Mouse (Mus musculus): ENCODE data around the gene Pnpt1.

Pnpt1 gene

GRCm38 (mm10) chr11:29130385-29131355 is at the start of gene Pnpt1:
TSS of gene Pnpt1 (plus strand) at chr11:29130744.
- DNase-seq (ENCODE audit: low spot score), result peak; percentile 91

DNA sequence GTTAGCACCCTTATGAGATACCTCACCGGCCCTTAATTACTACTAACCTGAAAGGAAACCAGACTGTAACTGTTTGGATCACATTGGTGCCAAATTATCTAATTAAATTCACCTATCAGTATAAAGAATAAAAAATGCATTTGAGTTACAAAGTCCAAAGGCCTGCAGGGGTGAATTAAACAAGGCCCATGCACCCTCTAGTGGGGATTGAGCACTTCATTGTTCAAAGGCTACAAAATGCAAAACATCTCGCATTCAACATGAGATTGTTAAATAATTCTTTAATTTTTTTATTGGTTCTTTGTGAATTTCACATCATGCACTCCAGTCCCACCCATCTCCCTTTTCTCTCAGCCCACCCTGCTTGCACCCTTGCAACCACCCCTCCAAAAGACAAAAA is 38.1 kb upstream of the Pnpt1 start:
- DNase-seq (ENCODE audit: low spot score), result no peak

DNA sequence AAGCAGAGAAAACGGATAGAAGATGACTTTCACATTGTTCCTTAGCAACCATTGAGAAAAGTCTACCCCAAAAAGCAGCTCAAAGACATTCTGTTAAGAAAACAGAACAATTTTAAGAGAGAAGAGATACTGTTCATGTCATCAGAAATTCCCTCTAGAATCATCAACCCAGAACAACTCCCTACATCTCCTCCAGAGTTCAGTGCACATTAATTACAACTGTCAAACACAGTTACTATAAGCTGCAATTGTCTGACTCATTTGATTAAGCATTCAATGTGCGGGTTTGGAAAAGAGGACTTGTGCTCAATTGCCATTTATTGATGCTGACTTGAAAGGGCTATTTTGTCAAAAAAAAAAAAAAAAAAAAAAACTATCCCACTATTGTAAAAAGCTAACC is 31.6 kb upstream of the Pnpt1 start:
- DNase-seq (ENCODE audit: low spot score), result no peak

GRCm38 (mm10) chr11:29129862-29130384 is 621 bp upstream of the Pnpt1 start:
- DNase-seq (ENCODE audit: low spot score), result no peak

GRCm38 (mm10) chr11:29140671-29141070 is 10.1 kb downstream of the Pnpt1 start:
- no peak for DNase-seq (ENCODE audit: low spot score)

DNA sequence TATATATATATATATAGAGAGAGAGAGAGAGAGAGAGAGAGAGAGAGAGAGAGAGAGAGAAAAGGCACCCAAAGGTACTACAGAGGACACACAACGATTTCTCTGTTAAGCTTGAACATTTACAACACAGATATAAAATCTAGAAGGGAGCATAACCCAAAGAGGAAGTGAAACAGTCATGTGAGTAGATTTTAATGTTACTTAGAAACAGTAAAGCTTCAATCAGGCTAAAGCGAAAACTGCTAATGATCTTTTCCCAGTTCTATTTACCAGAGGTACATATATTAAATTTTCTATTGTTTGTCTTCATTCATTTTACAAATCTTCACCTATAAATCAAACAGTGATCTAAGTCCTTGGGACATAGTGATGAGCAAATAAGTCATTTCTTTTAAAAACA is 18.4 kb downstream of the Pnpt1 start:
- DNase-seq (ENCODE audit: low spot score), result no peak

GRCm38 (mm10) chr11:29163569-29163968 is 33.0 kb downstream of the Pnpt1 start:
- no peak for DNase-seq (ENCODE audit: low spot score)

DNA sequence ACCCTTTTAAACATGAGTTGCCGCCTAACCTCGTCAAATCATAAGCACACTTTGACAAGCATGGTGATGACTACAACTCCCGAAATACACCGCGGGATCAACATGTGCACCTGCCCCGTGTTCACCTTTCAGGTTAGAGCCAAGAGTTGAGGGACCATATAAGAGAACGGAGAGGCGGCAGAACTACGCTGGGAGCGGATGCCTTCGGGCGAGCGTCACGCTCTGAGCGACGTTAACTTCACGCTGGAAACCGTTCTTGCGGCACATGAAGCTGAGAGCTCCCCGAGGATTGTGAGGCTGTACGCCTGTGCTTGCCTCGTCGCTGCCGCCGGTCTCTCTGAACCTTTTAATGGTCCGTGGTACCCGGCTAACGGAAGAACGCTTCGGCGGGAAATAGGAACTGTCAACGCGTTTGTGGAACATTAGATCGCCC is 41.4 kb downstream of the Pnpt1 start:
- DNase-seq (ENCODE audit: low spot score), result peak; percentile 33

DNA sequence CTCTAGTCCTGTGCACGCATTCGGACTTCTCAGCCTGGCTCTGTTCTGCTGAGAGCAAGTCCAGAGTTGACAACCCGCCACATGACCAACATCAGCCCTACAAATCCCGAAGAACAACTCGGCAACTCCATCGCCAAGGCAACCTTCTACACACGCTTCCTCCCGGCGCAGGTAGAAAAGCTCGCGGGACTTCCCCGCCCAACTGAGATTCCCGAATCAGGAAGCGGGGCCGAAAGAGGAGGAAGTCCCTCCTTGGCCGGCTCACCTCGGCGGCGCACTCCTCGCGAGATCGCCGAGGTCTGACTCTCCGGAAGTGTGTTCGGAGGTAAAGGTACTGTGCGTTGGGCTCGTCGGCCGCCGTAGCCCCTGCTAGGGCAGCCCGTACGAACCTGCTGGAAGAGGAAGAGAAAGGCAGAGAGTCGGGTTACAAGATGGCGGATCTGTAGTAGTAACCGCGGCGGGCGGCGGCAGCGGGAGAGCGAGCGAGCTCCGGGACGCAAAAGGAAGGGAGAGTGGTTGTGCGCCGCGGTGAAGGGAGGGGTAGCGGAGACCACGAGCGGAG is 42.1 kb downstream of the Pnpt1 start, which contains the start of gene Ppp4r3b:
Gene Ppp4r3b, plus strand, starts transcription at position 328 of the 562 bp plus-strand sequence.
- peak; percentile 97 for DNase-seq (ENCODE audit: low spot score)

- DNase-seq (ENCODE audit: low spot score), result peak; percentile 53
These were observed 42.6 kb downstream of the Pnpt1 start for GRCm38 (mm10) chr11:29173125-29173631.

DNA sequence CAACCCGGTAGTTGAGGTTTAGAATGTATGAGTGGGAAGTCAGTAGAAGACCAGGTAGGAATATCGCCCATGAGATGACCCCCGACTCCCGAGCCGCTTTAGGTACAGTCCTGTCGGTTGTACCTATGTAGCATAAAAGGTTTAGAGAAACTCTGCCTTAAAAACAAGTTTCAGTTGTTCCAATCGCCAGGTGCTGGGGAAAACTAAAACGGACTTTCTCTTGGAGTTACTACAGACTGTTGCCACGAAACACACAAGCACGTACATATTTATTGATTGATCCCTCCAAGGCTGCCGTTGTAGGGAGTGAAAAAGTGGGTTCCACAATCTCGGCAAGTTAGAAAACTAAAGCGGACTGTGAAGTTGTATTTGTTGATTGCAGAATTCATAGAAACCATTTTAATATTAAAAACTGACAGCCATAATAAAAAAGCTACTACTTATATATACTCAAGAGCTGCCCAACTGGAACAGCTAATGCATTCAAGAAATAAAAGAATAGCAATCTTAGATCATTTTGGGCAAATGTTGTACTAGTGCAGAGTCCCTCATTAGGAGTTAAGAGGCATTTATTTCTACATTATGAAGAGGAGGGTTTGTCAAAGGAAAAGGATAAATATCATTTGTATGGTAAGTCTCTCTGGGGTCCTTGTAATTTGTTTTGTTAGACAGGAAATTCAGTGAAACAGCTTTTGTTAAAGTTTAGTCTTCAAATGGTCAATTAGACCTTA is 43.3 kb downstream of the Pnpt1 start:
- no peak for DNase-seq (ENCODE audit: low spot score)

DNA sequence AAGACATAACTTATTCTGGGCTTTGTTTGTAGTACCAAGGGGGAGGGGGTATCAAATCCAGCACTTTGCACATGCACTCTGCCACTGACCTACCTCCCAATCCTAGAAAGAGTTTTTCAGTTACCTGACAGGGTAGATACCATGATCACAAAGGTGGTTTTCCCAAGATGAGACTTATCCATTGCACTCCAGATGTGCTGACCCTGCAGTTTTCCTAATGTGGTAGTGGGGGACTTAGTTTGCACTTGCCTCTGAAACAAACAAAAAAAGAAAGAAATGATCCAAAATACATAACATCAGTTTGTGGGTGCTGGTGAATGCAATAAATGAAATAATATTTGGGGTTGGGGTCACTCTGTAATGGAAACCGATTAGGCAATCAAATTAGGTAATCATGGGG is 48.8 kb downstream of the Pnpt1 start:
- no peak for DNase-seq (ENCODE audit: low spot score)

- DNase-seq (ENCODE audit: low spot score), result no peak
These were observed 50.1 kb downstream of the Pnpt1 start for GRCm38 (mm10) chr11:29180657-29181056.

DNA sequence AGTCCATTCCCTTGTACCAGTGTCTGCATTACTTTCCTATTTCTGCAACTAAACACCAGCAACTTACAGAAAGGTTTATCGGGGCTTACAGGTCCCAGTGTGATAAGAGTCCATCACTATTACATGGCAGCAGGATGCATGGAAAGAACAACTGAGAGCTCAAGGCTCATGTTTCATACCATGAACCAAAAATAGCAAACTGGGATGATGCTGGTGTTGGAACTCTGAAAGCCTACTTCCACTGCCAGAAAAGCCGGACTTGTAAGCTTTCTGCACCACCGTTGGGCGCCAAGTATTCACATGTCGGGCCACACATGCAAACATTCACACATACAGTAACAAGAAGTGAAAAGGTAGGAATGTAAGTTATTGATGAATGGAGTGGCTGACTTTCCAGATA is 51.2 kb downstream of the Pnpt1 start:
- DNase-seq (ENCODE audit: low spot score), result no peak

DNA sequence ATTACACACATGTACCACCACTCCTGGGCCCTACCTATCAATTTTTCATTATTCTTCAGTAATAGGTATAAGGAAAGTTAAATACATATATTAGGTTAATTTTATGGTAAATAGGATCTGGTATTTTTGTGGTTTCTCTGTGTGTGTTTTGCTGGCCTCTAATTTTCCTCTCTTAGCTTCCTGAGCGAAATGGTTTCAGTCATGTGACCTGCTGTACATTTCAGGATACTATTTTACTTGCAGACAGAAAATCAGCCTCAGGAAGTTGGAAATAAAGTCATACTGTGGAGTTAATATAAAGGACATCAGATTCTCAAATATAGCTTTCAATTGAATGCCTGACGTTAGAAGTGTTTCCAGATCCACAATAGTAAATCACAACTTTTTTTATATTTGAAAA is 58.4 kb downstream of the Pnpt1 start:
- no peak for DNase-seq (ENCODE audit: low spot score)

GRCm38 (mm10) chr11:29203653-29204052 is 73.1 kb downstream of the Pnpt1 start:
- no peak for DNase-seq (ENCODE audit: low spot score)

GRCm38 (mm10) chr11:29209774-29210173 is 79.2 kb downstream of the Pnpt1 start:
- no peak for DNase-seq (ENCODE audit: low spot score)
